Mouse (Mus musculus): Measurements from ENCODE around the gene Gcnt7. TPM values are rescaled to one million over a fixed set of nuclear protein-coding genes. Genes with fewer than 3 reads are reported as not detected.

The Gcnt7 gene
- total RNA-seq, 2 experiments from 2014 or later = not detected

GRCm38 (mm10) chr2:172448329-172448728 lies 10.1 kb downstream of the Gcnt7 start:
- no peak for DNase-seq
- TF ChIP-seq CTCF (IDR thresholded peaks at IDR 0.05) = no peak
- intact Hi-C loops (cut with DNase I) = no loop called here
- H3K4me3 ChIP-seq = no peak overlapping the region
- H3K27ac ChIP-seq = no peak overlapping the region

- TF ChIP-seq CTCF (IDR thresholded peaks at IDR 0.05) = peak; percentile 48
- Histone ChIP-seq H3K4me3 (no peak overlapping the region), H3K27ac (no peak overlapping the region)
- no peak for DNase-seq
- intact Hi-C loops (cut with DNase I) = no loop called here
These were observed 11.1 kb downstream of the Gcnt7 start for GRCm38 (mm10) chr2:172447317-172447716.

- intact Hi-C loops (cut with DNase I) = no loop called here
- DNase-seq = no peak
- Histone ChIP-seq H3K27ac (no peak overlapping the region), H3K4me3 (no peak overlapping the region)
- TF ChIP-seq CTCF (IDR thresholded peaks at IDR 0.05) = no peak
These were observed 12.8 kb downstream of the Gcnt7 start for GRCm38 (mm10) chr2:172445617-172446016.

- DNase-seq = no peak
- H3K4me3 ChIP-seq = peak overlapping the region; percentile 100
- intact Hi-C loops (cut with DNase I) = loop anchor here (2.0 to 5.0 kb wide), 2 partner anchors 70 to 94 kb away; partner anchors contain the start of genes Aurka, Cstf1 and Fam210b
- H3K27ac ChIP-seq = peak overlapping the region; percentile 93
- no peak for TF ChIP-seq CTCF (IDR thresholded peaks at IDR 0.05)
These were observed 17.2 kb downstream of the Gcnt7 start for GRCm38 (mm10) chr2:172441176-172441575.

- Histone ChIP-seq H3K4me3 (peak overlapping the region; percentile 100), H3K27ac (peak overlapping the region; percentile 93)
- intact Hi-C loops (cut with DNase I) = loop anchor here (2.0 to 5.0 kb wide), 2 partner anchors 70 to 93 kb away; partner anchors contain the start of genes Aurka, Cstf1 and Fam210b
- no peak for TF ChIP-seq CTCF (IDR thresholded peaks at IDR 0.05)
- DNase-seq = no peak
These were observed 17.8 kb downstream of the Gcnt7 start for GRCm38 (mm10) chr2:172440640-172441005.

GRCm38 (mm10) chr2:172439843-172440639 lies 18.4 kb downstream of the Gcnt7 start, which contains the start of gene Rtf2:
TSS of gene Rtf2 (plus strand) at chr2:172440556.
- peak within 1 kb of the TSS; percentile 93 for H3K27ac ChIP-seq
- peak; percentile 12; the same call in 1 of the 2 replicates for TF ChIP-seq CTCF (IDR thresholded peaks at IDR 0.05)
- H3K4me3 ChIP-seq = peak within 1 kb of the TSS; percentile 100
- DNase-seq = peak; percentile 99
- intact Hi-C loops (cut with DNase I) = loop anchor here (2.0 to 5.0 kb wide), 2 partner anchors 69 to 93 kb away; partner anchors contain the start of genes Aurka, Cstf1 and Fam210b

- Histone ChIP-seq H3K4me3 (no peak overlapping the region), H3K27ac (peak overlapping the region; percentile 20; the same call in 1 of the 2 replicates)
- TF ChIP-seq CTCF (IDR thresholded peaks at IDR 0.05) = no peak
- DNase-seq = no peak
- intact Hi-C loops (cut with DNase I) = no loop called here
These were observed 20.9 kb downstream of the Gcnt7 start for GRCm38 (mm10) chr2:172437371-172437952.

GRCm38 (mm10) chr2:172433746-172434145 lies 24.6 kb downstream of the Gcnt7 start:
- intact Hi-C loops (cut with DNase I) = no loop called here
- TF ChIP-seq CTCF (IDR thresholded peaks at IDR 0.05) = no peak
- no peak overlapping the region for H3K27ac ChIP-seq
- no peak overlapping the region for H3K4me3 ChIP-seq
- no peak for DNase-seq

- intact Hi-C loops (cut with DNase I) = no loop called here
- Histone ChIP-seq H3K4me3 (no peak overlapping the region), H3K27ac (no peak overlapping the region)
- TF ChIP-seq CTCF (IDR thresholded peaks at IDR 0.05) = no peak
- DNase-seq = no peak
These were observed 27.8 kb downstream of the Gcnt7 start for GRCm38 (mm10) chr2:172430609-172431008.

- intact Hi-C loops (cut with DNase I) = no loop called here
- TF ChIP-seq CTCF (IDR thresholded peaks at IDR 0.05) = no peak
- H3K27ac ChIP-seq = no peak overlapping the region
- DNase-seq = no peak
- no peak overlapping the region for H3K4me3 ChIP-seq
These were observed 40.2 kb downstream of the Gcnt7 start for GRCm38 (mm10) chr2:172418208-172418607.

- DNase-seq = no peak
- H3K4me3 ChIP-seq = no peak overlapping the region
- intact Hi-C loops (cut with DNase I) = no loop called here
- TF ChIP-seq CTCF (IDR thresholded peaks at IDR 0.05) = no peak
- H3K27ac ChIP-seq = no peak overlapping the region
These were observed 41.5 kb downstream of the Gcnt7 start for GRCm38 (mm10) chr2:172416876-172417275.

GRCm38 (mm10) chr2:172416218-172416617 lies 42.2 kb downstream of the Gcnt7 start:
- no peak for DNase-seq
- Histone ChIP-seq H3K27ac (no peak overlapping the region), H3K4me3 (no peak overlapping the region)
- intact Hi-C loops (cut with DNase I) = no loop called here
- TF ChIP-seq CTCF (IDR thresholded peaks at IDR 0.05) = no peak

GRCm38 (mm10) chr2:172413894-172414293 lies 44.5 kb downstream of the Gcnt7 start:
- H3K4me3 ChIP-seq = no peak overlapping the region
- TF ChIP-seq CTCF (IDR thresholded peaks at IDR 0.05) = no peak
- no peak for DNase-seq
- intact Hi-C loops (cut with DNase I) = no loop called here
- no peak overlapping the region for H3K27ac ChIP-seq
